Mouse (Mus musculus): Measurements from ENCODE around the gene Ccdc141.

GRCm38 (mm10) chr2:77189671-77190070 is 19.2 kb upstream of the Ccdc141 start:
- no peak for TF ChIP-seq POLR2A (IDR thresholded peaks at IDR 0.05; ENCODE audit: control insufficient read depth, extremely low read depth, insufficient read depth, low read length, poor library complexity)
- TF ChIP-seq CTCF (IDR thresholded peaks at IDR 0.05; ENCODE audit: borderline replicate concordance, control insufficient read depth, extremely low read depth, insufficient read depth, low read length, poor library complexity), result no peak
